Mouse (Mus musculus) lung, postnatal 4 days (tissue): Measurements from ENCODE around the gene Actl6b.
"Not testable (repeated sequence)": the region's sequence is repeated elsewhere in the genome, so short reads cannot be mapped to it uniquely, and the experiment has no call there.

ENCODE experiments used
- DNase-seq, 2 experiments: peaks; one replicate each; pipeline ENCODE4 v3.0.0; 2021

Gene Actl6b

DNA sequence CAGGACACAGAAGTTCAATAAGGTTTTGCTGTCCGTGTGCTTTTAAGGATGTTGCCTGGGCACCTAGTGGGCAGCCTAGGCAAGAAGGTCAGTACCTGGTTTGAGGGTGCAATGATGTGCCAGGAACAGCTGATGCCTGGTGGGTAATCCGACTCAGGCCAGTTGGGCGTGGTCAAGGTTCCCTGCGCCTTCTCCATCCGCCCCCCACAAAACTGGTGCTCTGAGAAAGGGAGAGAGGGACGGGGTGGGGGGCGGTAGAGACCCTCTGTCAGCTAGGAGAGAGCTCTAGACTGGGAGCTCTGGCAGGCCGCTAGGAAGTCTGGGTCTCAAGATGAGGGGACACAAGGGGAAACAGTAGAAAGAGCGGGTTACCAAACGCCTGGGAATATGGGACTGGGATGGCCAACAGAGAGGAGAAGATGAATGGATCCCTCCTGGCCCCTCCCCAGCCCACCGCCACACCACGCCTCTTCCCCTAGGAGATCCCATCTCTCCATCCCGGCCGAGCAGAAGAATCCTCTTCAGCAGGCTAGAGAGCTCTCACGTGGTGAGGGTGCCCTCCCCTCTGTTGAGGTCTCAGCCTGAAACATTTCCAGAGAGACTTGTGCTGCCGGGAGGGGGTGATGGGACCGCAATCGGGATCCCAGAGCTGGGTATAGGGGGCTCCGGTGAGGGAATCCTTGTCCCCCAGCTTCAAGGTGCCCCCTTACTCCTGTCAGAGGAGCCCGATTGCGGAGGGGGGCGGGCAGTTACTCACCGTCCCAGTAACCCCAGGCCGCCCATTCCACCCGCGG is 54.7 kb downstream of the Actl6b start:
- DNase-seq, result no peak

DNA sequence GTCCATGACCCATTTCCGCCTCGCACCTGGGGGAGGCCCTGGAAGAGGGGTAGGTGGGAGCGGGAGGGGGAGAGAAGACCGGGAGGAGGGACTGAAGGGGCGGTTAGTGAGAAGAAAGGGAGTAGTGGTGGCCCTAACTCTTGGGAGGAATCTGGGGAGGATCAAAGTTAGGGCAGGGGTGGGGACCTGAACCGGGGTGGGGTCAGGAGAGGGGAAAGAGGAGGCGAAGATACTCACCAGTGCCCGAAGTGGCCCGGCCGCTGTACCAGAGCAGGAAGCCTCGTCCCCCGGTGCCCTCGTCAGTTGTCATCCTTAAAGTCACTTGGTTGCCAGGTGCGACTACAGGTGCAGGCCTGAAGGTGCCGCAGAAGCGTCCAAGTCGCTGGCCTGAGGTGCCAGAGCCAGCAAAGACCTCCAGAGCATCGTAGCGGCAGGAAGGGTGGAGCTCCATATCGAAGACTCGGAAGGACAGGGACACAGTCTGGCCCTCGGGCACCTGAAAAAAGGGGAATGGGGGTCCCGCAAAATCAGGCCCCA is 55.4 kb downstream of the Actl6b start:
- DNase-seq, result peak in 1 of 2 experiments; percentile 47

DNA sequence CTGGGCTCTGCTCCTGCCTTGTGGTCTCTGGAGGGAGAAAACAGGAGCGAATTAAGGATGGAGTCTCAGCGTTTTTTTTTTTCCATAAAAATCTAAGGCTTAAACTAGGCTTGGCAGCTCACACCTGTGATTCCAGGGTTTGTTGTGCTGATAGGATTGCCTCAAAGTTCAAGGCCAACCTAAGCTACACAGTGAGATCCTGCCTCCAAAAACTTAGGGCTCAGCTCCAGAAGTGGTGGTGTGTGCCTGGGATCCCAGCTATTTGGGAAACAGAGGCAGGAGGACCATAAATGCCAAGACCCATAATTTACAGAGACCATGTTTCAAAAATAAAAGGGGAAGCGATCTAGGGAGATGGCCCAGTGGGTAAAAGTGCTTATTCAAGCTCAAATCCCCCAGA is 56.0 kb downstream of the Actl6b start:
- DNase-seq, result no peak

DNA sequence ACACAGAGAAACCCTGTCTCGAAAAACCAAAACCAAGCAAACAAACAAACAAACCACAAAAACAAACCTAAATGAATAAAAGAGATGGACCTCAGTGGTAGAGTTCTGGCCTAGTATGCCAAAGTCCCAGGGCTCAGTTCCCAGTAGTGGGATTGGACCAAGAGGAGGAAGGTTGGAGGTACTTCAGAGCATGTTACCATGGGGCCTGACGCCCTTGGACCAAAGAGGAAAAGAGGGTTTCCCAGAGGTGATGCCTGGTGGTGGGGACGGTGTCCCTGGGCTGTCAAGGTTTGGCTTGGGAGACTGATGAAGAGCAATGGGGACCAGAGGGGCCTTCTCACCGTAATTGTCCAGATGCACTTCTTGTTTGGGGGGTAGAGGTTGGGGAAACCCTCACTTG is 56.7 kb downstream of the Actl6b start:
- no peak for DNase-seq

DNA sequence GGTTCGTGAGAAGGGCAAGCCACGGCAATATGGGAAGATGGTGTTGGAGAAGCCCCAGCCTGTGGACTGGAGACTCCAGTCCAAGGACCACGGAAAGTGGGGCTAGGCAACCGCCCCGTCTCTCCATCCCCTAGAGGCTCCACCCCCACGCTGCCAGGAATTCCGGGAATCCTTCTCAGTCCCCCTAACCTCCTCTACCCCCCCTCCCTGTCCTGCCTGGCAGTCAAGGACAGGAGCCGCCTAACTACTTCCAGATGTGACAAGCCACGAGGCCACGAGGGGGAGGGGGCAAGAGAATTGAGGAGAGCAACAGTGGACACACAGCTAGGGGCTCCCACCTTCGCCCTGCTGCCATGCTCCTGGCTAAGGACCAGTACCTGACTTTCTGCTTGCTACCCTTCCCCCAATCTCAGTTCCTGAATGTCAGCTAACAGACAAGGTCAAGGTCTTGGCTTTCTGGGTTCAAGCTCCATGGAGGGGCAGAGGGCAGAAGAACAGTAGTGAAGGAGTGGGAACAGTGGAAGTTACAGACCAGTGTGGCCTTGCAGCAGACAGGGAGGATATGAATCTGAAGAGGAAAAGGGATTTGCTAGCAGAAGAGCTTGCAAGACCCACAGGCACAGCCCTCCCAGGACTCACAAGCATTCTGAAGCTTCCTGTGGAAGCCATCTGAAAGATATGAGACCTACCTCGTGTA is 57.4 kb downstream of the Actl6b start:
- peak; percentile 78 to 88 for DNase-seq

DNA sequence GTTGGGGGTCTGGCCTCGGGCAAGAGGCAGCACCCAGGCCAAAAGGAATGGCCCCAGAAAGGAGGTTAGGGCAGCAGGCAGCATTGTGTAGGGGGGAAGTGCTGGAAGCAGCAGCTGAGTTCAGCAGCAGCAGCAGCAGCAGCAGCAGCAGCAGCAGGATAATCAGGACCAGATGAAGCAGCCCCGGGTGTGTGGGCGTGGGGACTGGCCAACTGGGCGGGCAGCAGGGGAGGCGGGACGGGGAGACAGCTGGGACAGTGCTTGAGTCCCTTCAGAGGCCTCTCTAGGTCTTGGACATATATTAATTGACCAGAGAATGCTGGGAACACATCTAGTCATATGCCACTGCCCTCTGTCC is 57.9 kb downstream of the Actl6b start:
- DNase-seq, result peak; percentile 70 to 88

DNA sequence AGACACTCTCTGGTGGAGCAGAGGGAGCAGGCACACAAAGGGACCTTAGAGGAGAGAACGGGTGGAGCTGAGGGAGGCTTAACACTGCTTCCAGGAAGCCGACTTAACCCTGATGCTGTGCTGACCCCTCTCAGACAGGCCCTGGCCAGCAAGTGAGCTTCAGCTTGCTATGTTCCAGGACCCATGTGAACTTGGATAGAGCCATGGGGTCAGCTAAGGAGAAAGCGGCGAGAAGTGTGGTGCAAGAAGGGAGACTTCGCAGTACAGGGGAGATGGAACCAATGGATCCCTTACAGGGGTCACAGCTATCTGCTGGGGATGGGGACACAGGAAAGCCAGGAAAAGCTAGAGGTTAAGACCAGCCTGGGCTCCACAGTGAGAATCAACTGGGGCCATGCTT is 59.8 kb downstream of the Actl6b start:
- DNase-seq, result no peak

DNA sequence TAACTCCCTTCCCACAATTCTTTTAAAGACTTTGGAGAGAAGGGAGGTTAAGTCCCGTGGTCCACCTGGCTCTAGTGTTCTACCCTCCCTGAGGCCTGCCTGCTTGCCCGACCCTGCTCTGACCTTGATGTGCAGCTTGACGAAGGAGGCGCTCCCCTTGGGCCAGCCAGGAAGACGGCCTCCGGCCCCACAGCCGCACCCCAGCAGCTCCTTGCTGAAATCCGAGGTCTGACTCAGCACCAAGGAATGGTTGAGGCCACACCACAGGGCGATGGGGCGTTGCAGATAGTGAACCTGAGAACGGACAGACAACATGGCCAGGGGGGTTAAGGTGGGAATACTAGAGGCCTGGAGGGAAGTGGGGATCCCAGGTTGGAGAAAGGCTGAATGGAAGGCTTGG is 60.2 kb downstream of the Actl6b start, which contains the start of gene Pcolce:
Pcolce (minus strand) TSS at position 235 of the 400 bp plus-strand sequence.
- peak; percentile 42 to 65 for DNase-seq

DNA sequence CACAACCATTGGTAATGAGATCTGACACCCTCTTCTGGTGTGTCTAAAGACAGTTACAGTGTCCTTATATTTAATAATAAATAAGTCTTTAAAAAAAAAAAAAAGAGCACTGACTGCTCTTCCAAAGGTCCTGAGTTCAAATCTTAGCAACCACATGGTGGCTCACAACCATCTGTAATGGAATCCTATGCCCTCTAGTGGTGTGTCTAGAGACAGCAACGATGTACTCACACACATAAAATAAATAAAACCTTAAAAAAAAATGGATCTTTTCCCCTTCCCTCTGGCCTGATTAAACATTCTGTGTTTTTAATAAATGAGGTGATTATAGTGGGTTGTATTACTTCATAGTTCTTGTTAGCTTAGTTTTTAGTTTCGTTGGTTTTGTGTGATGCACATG is 61.6 kb downstream of the Actl6b start:
- not testable (repeated sequence) for DNase-seq

DNA sequence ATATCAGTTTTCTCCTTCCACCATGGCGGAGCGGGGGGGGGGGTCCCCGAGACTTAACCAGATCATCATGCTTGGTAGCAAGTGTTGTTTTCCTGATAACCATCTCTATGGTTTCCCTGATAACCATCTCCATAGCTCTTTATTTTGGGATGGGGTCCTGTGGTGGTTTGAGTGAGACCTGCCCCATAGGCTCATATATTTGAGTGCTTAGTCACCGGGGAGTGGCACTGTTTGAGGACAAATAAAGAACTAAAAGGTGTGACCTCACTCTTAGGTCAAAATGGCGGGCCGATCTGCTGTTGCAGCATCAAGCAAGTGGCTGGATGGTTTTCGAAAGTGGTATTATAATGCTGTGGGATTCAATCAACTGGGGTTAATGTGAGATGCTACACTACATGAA is 62.0 kb downstream of the Actl6b start:
- DNase-seq, result no peak
